Mouse (Mus musculus): Measurements from ENCODE around the gene Sema6d.

DNA sequence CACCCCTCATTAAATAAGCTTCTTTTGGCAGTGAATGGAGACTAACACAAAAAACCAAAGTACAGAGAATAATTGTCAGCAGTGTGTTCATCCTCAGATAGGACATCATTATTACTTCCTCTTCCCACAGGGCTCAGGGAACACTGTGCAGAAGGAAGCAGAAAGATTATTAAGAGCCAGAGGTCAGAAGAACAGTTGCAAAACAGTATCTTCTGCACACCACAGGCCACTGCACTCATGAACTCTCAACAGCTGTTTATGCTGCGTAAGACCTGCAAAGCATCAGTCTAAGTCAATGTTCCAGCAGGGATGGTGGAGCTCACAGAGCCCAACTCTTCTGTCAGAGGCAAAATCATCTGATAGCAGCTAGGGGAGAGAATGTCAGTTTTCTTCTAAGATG lies 600.6 kb downstream of the Sema6d start:
- TF ChIP-seq POLR2A (IDR thresholded peaks at IDR 0.05; ENCODE audit: low read depth, low read length) (no peak), CTCF (IDR thresholded peaks at IDR 0.05; ENCODE audit: borderline replicate concordance, insufficient read depth, low read length) (no peak)
